16 mouse cellular contexts compared by ENCODE assay signal in the genomic region with DNA sequence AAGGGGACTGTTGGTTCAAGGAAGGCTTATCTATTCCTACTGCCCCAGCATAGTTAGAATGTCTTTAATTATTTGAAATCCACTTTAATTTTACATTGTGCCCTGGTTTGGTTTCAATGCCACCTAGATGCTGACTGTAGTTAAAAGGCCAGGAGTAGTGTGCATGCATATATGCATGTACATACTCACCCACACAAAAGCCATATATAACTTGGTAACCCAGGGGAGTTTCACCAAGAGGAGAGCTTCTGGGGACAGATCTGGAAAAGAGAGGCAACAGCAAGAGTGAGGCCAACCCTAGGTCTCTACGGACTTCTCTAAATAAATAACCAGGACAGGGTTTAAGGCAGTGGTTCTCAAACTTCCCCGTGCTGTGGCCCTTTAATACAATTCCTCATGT.
DNase-seq lines count a peak whose midpoint lies in the region; ATAC-seq lines count a peak whose summit lies in the region.
"Had no signal": no experiment of that assay in that cellular context is flagged by ENCODE, and none has a peak within 500 bp of the region (broad histone marks: within the 10 kb centered on the region; RNA-seq: fewer than 3 reads in every experiment).

No protein-coding gene starts in this region.

- DNase-seq in frontal cortex, postnatal 10 days (ENCODE audit: low spot score in 2 of 2) = no peak
- DNase-seq: adrenal gland, adult 2 months; adrenal gland, adult 8-10 months; adrenal gland, postnatal 10 days; adrenal gland, postnatal 14 days; adrenal gland, postnatal 25 days; adrenal gland, postnatal 36 days; B cell, adult 2 months; cerebellum, adult 11 months; cerebellum, adult 11-12 months; cerebellum, adult 18-20 months; cerebellum, adult 2 months had no signal

- ATAC-seq in frontal cortex, adult (ENCODE audit: low TSS enrichment) = peak; percentile 93
- ATAC-seq: activated CD4-positive, CD25-positive, alpha-beta regulatory T cell, adult 4 months; CD4-positive, CD25-positive, alpha-beta regulatory T cell, adult 4 months; Patski had no signal
